Mouse (Mus musculus) testis, adult 2 months (tissue): Measurements from ENCODE around the gene Pias4. TPM values are rescaled to one million over a fixed set of nuclear protein-coding genes. Genes with fewer than 3 reads are reported as not detected.
A peak's percentile ranks its signal among the peaks of the same experiment; 100 is the strongest.

ENCODE experiments used
- H3K27ac ChIP-seq: fragments of 200-500 bp; 2 replicates; pipeline ENCODE4 v1.5.1; 2012; ENCODE audit warnings: low read depth, low read length; ENCODE audit not compliant: control insufficient read depth, insufficient read depth
- H3K27me3 ChIP-seq: fragments of 200-500 bp; 2 replicates; pipeline ENCODE4 v1.6.1; 2012; ENCODE audit warnings: mild to moderate bottlenecking, low read length, moderate library complexity; ENCODE audit not compliant: control insufficient read depth, insufficient read depth
- H3K36me3 ChIP-seq: fragments of 200-500 bp; 2 replicates; pipeline ENCODE4 v1.6.1; 2012; ENCODE audit warnings: mild to moderate bottlenecking, low read length; ENCODE audit not compliant: control insufficient read depth, insufficient read depth
- H3K4me1 ChIP-seq: fragments of 200-500 bp; 2 replicates; pipeline ENCODE4 v1.6.1; 2012; ENCODE audit warnings: low read length; ENCODE audit not compliant: control insufficient read depth, insufficient read depth
- H3K4me3 ChIP-seq: fragments of 200-500 bp; 2 replicates; pipeline ENCODE4 v1.5.1; 2012; ENCODE audit warnings: low read depth, mild to moderate bottlenecking, low read length, moderate library complexity, mixed read lengths; ENCODE audit not compliant: control insufficient read depth
- CTCF ChIP-seq: fragments of 200-500 bp; IDR thresholded peaks from 2 replicates; pipeline ENCODE4 v1.5.1; 2012; ENCODE audit warnings: low read depth, mild to moderate bottlenecking, inconsistent platforms, low read length, moderate library complexity; ENCODE audit not compliant: control insufficient read depth, insufficient read depth, insufficient replicate concordance
- POLR2A ChIP-seq: fragments of 200-500 bp; IDR thresholded peaks from 2 replicates; pipeline ENCODE4 v1.6.1; 2012; ENCODE audit warnings: low read depth, mild to moderate bottlenecking, inconsistent platforms, low read length, moderate library complexity; ENCODE audit not compliant: control insufficient read depth
- polyA plus RNA-seq: library from polyadenylated mRNA; depleted of rRNA; stranded (reverse); fragments of >200 nt; gene quantifications from 2 replicates; pipeline ENCODE4 v1.2.3, GENCODE M21; 2012

The Pias4 gene
- polyA plus RNA-seq, 1 experiment, result 164 TPM

GRCm38 (mm10) chr10:81161602-81162317 is 6.0 kb downstream of the Pias4 start:
- peaks cover under 1% of the 10 kb centered on the region for H3K4me1 ChIP-seq
- H3K27ac ChIP-seq, result no peak overlapping the region
- no peaks in the 10 kb centered on the region for H3K27me3 ChIP-seq
- no peak overlapping the region for H3K4me3 ChIP-seq
- H3K36me3 ChIP-seq, result no peaks in the 10 kb centered on the region; the same call in none of the 2 replicates
- no peak for TF ChIP-seq CTCF
- no peak for TF ChIP-seq POLR2A

DNA sequence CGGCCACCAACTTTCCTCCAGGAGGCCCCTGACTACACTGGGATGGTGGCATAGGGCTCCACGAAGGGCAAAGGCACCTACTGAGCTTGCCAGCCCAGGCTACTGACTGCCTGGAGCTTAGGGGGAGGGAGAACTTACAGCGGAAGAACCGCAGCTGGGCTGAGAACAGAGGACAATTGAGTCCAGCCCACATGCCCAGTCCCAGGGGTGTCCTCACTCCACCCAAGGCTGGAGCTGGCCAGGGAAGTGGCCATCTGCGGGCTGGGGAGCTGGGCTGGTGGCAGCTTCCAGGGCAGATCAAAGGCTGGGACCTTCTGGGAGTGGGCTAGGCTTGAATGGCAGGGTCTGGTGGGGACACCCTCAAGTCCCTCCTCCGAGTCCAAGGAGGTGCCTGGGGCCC is 13.0 kb downstream of the Pias4 start:
- Histone ChIP-seq H3K4me1 (peaks cover 29% of the 10 kb centered on the region), H3K27me3 (no peaks in the 10 kb centered on the region), H3K27ac (no peak overlapping the region), H3K4me3 (no peak overlapping the region), H3K36me3 (no peaks in the 10 kb centered on the region)
- TF ChIP-seq CTCF (no peak), POLR2A (no peak)

DNA sequence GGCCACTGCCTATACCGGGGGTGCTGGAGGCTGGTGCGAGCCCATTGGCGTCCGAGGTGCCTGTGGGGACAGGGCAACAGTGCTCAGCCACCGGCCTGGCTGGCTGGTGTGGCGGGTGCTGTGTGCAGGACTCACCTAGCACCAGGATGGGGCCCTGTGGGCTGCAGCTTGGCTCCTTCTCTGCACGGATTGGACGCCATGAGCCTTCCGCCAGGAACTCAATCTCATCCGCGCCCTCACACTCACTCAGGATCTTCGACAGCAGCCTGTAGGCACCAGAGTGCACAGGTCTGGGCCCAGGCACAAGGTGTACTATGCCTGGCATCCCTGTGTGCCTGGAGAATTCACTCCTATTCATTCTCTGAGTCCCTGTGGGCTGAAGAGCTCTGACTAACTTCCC is 13.4 kb downstream of the Pias4 start:
- TF ChIP-seq POLR2A (no peak), CTCF (no peak)
- H3K4me3 ChIP-seq, result peak overlapping the region; percentile 42
- H3K27ac ChIP-seq, result no peak overlapping the region
- H3K27me3 ChIP-seq, result no peaks in the 10 kb centered on the region
- H3K4me1 ChIP-seq, result peaks cover 31% of the 10 kb centered on the region
- no peaks in the 10 kb centered on the region for H3K36me3 ChIP-seq

GRCm38 (mm10) chr10:81152609-81153008 is 15.1 kb downstream of the Pias4 start:
- no peaks in the 10 kb centered on the region for H3K36me3 ChIP-seq
- TF ChIP-seq POLR2A (peak; percentile 34; the same call in 1 of the 2 replicates), CTCF (no peak)

GRCm38 (mm10) chr10:81151261-81151660 is 16.5 kb downstream of the Pias4 start:
- Histone ChIP-seq H3K27ac (no peak overlapping the region), H3K4me3 (no peak overlapping the region), H3K36me3 (no peaks in the 10 kb centered on the region), H3K27me3 (no peaks in the 10 kb centered on the region), H3K4me1 (peaks cover 35% of the 10 kb centered on the region)
- no peak for TF ChIP-seq POLR2A
- TF ChIP-seq CTCF, result no peak

More at GRCm38 (mm10) chr10:81152609-81153008, 15.1 kb downstream of the Pias4 start:
- peaks cover 35% of the 10 kb centered on the region for H3K4me1 ChIP-seq
- peak overlapping the region; percentile 68 for H3K4me3 ChIP-seq
- H3K27ac ChIP-seq, result peak overlapping the region; percentile 93
- no peaks in the 10 kb centered on the region for H3K27me3 ChIP-seq

- H3K36me3 ChIP-seq, result no peaks in the 10 kb centered on the region
- H3K4me1 ChIP-seq, result peaks cover 13% of the 10 kb centered on the region
- H3K4me3 ChIP-seq, result no peak overlapping the region
- H3K27me3 ChIP-seq, result no peaks in the 10 kb centered on the region
- TF ChIP-seq POLR2A, result no peak
- no peak for TF ChIP-seq CTCF
- H3K27ac ChIP-seq, result no peak overlapping the region
These were observed 21.4 kb downstream of the Pias4 start for GRCm38 (mm10) chr10:81146296-81146695.

GRCm38 (mm10) chr10:81145778-81146177 is 21.9 kb downstream of the Pias4 start:
- H3K4me1 ChIP-seq, result peaks cover 13% of the 10 kb centered on the region
- H3K27me3 ChIP-seq, result no peaks in the 10 kb centered on the region
- H3K36me3 ChIP-seq, result no peaks in the 10 kb centered on the region
- no peak overlapping the region for H3K27ac ChIP-seq
- no peak overlapping the region for H3K4me3 ChIP-seq
- TF ChIP-seq POLR2A (no peak), CTCF (no peak)

DNA sequence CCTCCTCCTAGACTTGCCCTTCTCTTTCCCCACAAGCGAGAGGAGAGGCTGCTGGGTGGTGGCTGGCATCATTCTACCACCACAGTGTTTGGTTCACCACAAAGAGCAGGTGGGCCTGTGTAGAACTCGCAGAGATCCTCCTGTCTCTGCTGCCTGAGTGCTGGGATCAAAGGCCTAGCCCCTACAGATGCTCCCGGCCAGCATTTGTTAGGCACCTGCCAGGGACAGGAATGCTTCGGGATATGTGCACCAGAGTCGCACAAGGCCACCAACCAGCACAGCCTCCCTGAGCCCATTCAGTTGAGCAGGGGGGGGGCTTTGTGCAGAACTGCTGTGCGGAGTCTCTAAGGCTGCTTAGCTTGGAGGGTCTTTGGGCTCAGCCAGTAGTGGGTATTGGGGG is 22.4 kb downstream of the Pias4 start:
- H3K27me3 ChIP-seq, result no peaks in the 10 kb centered on the region
- TF ChIP-seq CTCF, result no peak
- no peak for TF ChIP-seq POLR2A
- H3K4me1 ChIP-seq, result peaks cover 11% of the 10 kb centered on the region
- no peak overlapping the region for H3K27ac ChIP-seq
- no peak overlapping the region for H3K4me3 ChIP-seq
- H3K36me3 ChIP-seq, result no peaks in the 10 kb centered on the region
